In genomic region chr13:57440111-57440510, GRCm38 (mm10) we compare ENCODE assay signal across 22 mouse cellular contexts.
DNase-seq lines count a peak whose midpoint lies in the region; ATAC-seq and TF ChIP-seq lines count a peak whose summit lies in the region.
"Had no signal": no experiment of that assay in that cellular context is flagged by ENCODE, and none has a peak within 500 bp of the region (broad histone marks: within the 10 kb centered on the region; RNA-seq: fewer than 3 reads in every experiment).

No protein-coding gene starts in this region.

- WGBS in cerebellum, adult 2 months: 31% methylated on average over 7 of the region's 7 CpGs
- WGBS in heart, embryonic 10.5 days: 87% methylated on average over 7 of the region's 7 CpGs

- no peaks in the 10 kb centered on the region for H3K4me1 ChIP-seq in cerebellum, adult 2 months (ENCODE audit: control insufficient read depth, insufficient read depth, low read length)
- peaks cover 6% of the 10 kb centered on the region for H3K4me1 ChIP-seq in heart, embryonic 10.5 days
- H3K4me1 ChIP-seq: embryonic facial prominence, embryonic 12.5 days; forebrain, embryonic 15.5 days had no signal

- no peak overlapping the region for H3K4me3 ChIP-seq in cerebellum, adult 2 months (replicated peaks; ENCODE audit: insufficient read depth, low read depth, low read length)
- H3K4me3 ChIP-seq in heart, embryonic 10.5 days: no peak overlapping the region
- H3K4me3 ChIP-seq: embryonic facial prominence, embryonic 10.5 days; embryonic facial prominence, embryonic 12.5 days; forebrain, embryonic 13.5 days; forebrain, embryonic 15.5 days had no signal

- H3K9me3 ChIP-seq in heart, embryonic 10.5 days: no peaks in the 10 kb centered on the region
- H3K9me3 ChIP-seq: embryonic facial prominence, embryonic 10.5 days; embryonic facial prominence, embryonic 12.5 days; forebrain, embryonic 13.5 days; forebrain, embryonic 15.5 days had no signal

- no peak overlapping the region for H3K27ac ChIP-seq in cerebellum, adult 2 months (ENCODE audit: insufficient read depth, low read length)
- H3K27ac ChIP-seq in heart, embryonic 10.5 days: no peak overlapping the region
- H3K27ac ChIP-seq: embryonic facial prominence, embryonic 10.5 days; embryonic facial prominence, embryonic 12.5 days; forebrain, embryonic 13.5 days; forebrain, embryonic 15.5 days had no signal

- no peak for TF ChIP-seq CTCF in cerebellum, adult 2 months (IDR thresholded peaks at IDR 0.05; ENCODE audit: borderline replicate concordance, insufficient read depth, low read depth, low read length)

- no peaks in the 10 kb centered on the region for H3K27me3 ChIP-seq in cerebellum, adult 2 months (ENCODE audit: control insufficient read depth, insufficient read depth, low read length)
- H3K27me3 ChIP-seq in heart, embryonic 10.5 days (ENCODE audit: insufficient read depth, poor library complexity, severe bottlenecking): no peaks in the 10 kb centered on the region
- H3K27me3 ChIP-seq: CH12.LX; forebrain, embryonic 13.5 days; forebrain, embryonic 15.5 days; Patski had no signal

- H3K36me3 ChIP-seq in heart, embryonic 10.5 days: no peaks in the 10 kb centered on the region
- H3K36me3 ChIP-seq: embryonic facial prominence, embryonic 10.5 days; embryonic facial prominence, embryonic 12.5 days; forebrain, embryonic 15.5 days; G1E had no signal

- ATAC-seq in cerebellum, adult (ENCODE audit: insufficient number of reproducible peaks, low FRiP score, low TSS enrichment): no peak
- ATAC-seq: activated CD4-positive, CD25-positive, alpha-beta regulatory T cell, adult 4 months; CD4-positive, CD25-positive, alpha-beta regulatory T cell, adult 4 months; forebrain, embryonic 13.5 days; forebrain, embryonic 15.5 days; forebrain, postnatal 0 days; Patski had no signal

- peak; percentile 24 to 34 for DNase-seq in cerebellum, adult 2 months
- no peak for DNase-seq in cerebellum, adult 11-12 months
- DNase-seq in cerebellum, postnatal 10 days: peak; percentile 40 to 48
- peak; percentile 43 to 66 for DNase-seq in cerebellum, postnatal 25 days
- no peak for DNase-seq in cerebellum, postnatal 4 days (ENCODE audit: low spot score in 2 of 2)
- DNase-seq in heart, embryonic 10.5 days (ENCODE audit: low spot score): peak; percentile 25
- DNase-seq in heart, adult 8-10 months (ENCODE audit: low spot score): no peak
- DNase-seq: adrenal gland, adult 8-10 months; adrenal gland, postnatal 14 days; adrenal gland, postnatal 36 days; B cell, adult 2 months; forebrain, postnatal 0 days had no signal

- TF ChIP-seq POLR2A in cerebellum, adult 2 months (IDR thresholded peaks at IDR 0.05; ENCODE audit: borderline replicate concordance, insufficient read depth, low read length): no peak

Comparison
In these comparisons a context has a peak if more than half of its experiments do, and no peak if none do; other contexts are left out.
1. DNase-seq: peak in cerebellum, adult 2 months (2 of 2), cerebellum, postnatal 10 days (2 of 2), cerebellum, postnatal 25 days (2 of 2) and heart, embryonic 10.5 days (single experiment); none in cerebellum, adult 11-12 months (single experiment), cerebellum, postnatal 4 days (0 of 2) and heart, adult 8-10 months (single experiment).